14 mouse cellular contexts compared by ENCODE assay signal in genomic region chr10:34185556-34185955, GRCm38 (mm10). TPM values are rescaled to one million over a fixed set of nuclear protein-coding genes. Genes with fewer than 3 reads are reported as not detected.
DNase-seq lines count a peak whose midpoint lies in the region; ATAC-seq and TF ChIP-seq lines count a peak whose summit lies in the region.
"Had no signal": no experiment of that assay in that cellular context is flagged by ENCODE, and none has a peak within 500 bp of the region (broad histone marks: within the 10 kb centered on the region; RNA-seq: fewer than 3 reads in every experiment).

No protein-coding gene starts in this region.

- CTCF ChIA-PET in Patski (lab: Charles Lee): interaction anchor here (1.1 kb wide), 1 partner anchor 9 kb away, joined by 3 read pairs; no protein-coding TSS in a partner anchor

- no peak overlapping the region for H3K4me3 ChIP-seq in embryonic fibroblast, embryonic 13.5 days (ENCODE audit: insufficient read depth, low read length)
- H3K4me3 ChIP-seq: hindbrain, embryonic 15.5 days; midbrain, embryonic 15.5 days; neural tube, embryonic 12.5 days had no signal

- in situ Hi-C loops in Patski (cut with MboI; ENCODE audit: low pct_unique_long_range_greater_than_20kb): no loop called here

- peak overlapping the region; percentile 85 for H3K27ac ChIP-seq in embryonic fibroblast, embryonic 13.5 days (ENCODE audit: insufficient read depth, low read length)
- H3K27ac ChIP-seq: hindbrain, embryonic 15.5 days; liver, embryonic 14.5 days; midbrain, embryonic 15.5 days; neural tube, embryonic 12.5 days had no signal

- TF ChIP-seq POLR2A in embryonic fibroblast, embryonic 13.5 days (IDR thresholded peaks at IDR 0.05; ENCODE audit: low read depth, low read length): no peak

- DNase-seq in spleen, postnatal 36 days (ENCODE audit: low spot score in 2 of 2): peak; percentile 69 to 71
- no peak for DNase-seq in spleen, adult 12 weeks (ENCODE audit: low spot score)
- no peak for DNase-seq in Patski (ENCODE audit: low read depth, low spot score)
- no peak for DNase-seq in retina, postnatal 1 day
- DNase-seq in lung, postnatal 14 days: no peak
- no peak for DNase-seq in layer of hippocampus, adult 18-20 months (ENCODE audit: low spot score in 2 of 2)
- DNase-seq: kidney, adult 2 months; lung, postnatal 4 days; thymus, adult 18-20 months had no signal

- POLR2A ChIA-PET in Patski (lab: Charles Lee): no interaction called here

- H3K27me3 ChIP-seq in Patski: no peaks in the 10 kb centered on the region
- H3K27me3 ChIP-seq: hindbrain, embryonic 15.5 days; midbrain, embryonic 15.5 days; neural tube, embryonic 12.5 days had no signal

- ATAC-seq in Patski: peak; percentile 8
- ATAC-seq: midbrain, embryonic 15.5 days had no signal

- no peak for TF ChIP-seq CTCF in Patski (IDR thresholded peaks at IDR 0.05)
- no peak for TF ChIP-seq CTCF in embryonic fibroblast, embryonic 13.5 days (IDR thresholded peaks at IDR 0.05; ENCODE audit: borderline replicate concordance, insufficient read depth, low read length)

- peaks cover 21% of the 10 kb centered on the region for H3K4me1 ChIP-seq in embryonic fibroblast, embryonic 13.5 days (ENCODE audit: control insufficient read depth, insufficient read depth, low read length)
- H3K4me1 ChIP-seq: hindbrain, embryonic 15.5 days; midbrain, embryonic 15.5 days; neural tube, embryonic 12.5 days had no signal

RNA-seq across cellular contexts. Expression of gene Dse, which starts 22.0 kb away (rescaled TPM):
- 6.8 TPM for polyA plus RNA-seq in Patski (2021)
- polyA plus RNA-seq in embryonic fibroblast, embryonic 13.5 days (2011; ENCODE audit: insufficient read length, low read depth, missing spikeins): 77.3 and 81.1 TPM in 2 replicates
- total RNA-seq in layer of hippocampus, adult 18-20 months (2021): 1 to 10 TPM; 4.9 to 5.6 TPM

RNA-seq across cellular contexts. Expression of gene Calhm6, which starts 57.8 kb away (rescaled TPM):
- polyA plus RNA-seq in Patski (2021): not detected
- not detected in 2 replicates for polyA plus RNA-seq in embryonic fibroblast, embryonic 13.5 days (2011; ENCODE audit: insufficient read length, low read depth, missing spikeins)
- not detected for total RNA-seq in layer of hippocampus, adult 18-20 months (2021)

Comparison
In these comparisons a context has a peak if more than half of its experiments do, and no peak if none do; other contexts are left out.
1. DNase-seq: peak in spleen, postnatal 36 days (2 of 2); none in spleen, adult 12 weeks (single experiment), Patski (single experiment), retina, postnatal 1 day (single experiment), lung, postnatal 14 days (single experiment) and layer of hippocampus, adult 18-20 months (0 of 2).
2. RNA of gene Dse, which starts 22.0 kb away (polyA plus RNA-seq): 77.3 to 81.1 TPM in embryonic fibroblast, embryonic 13.5 days; 6.8 TPM in Patski (single experiment); every median in the first group is over 10 times any median in the second.